Mouse (Mus musculus): ENCODE data around the gene Car12.

Car12 gene

GRCm38 (mm10) chr9:66713135-66714021 lies at the start of gene Car12:
Car12 (plus strand) TSS chr9:66713686.
- DNase-seq (ENCODE audit: low spot score): no peak

GRCm38 (mm10) chr9:66663764-66664163 lies 49.7 kb upstream of the Car12 start:
- no peak for DNase-seq (ENCODE audit: low spot score)

GRCm38 (mm10) chr9:66664561-66664960 lies 48.9 kb upstream of the Car12 start:
- no peak for DNase-seq (ENCODE audit: low spot score)

- peak; percentile 75 for DNase-seq (ENCODE audit: low spot score)
Measured at GRCm38 (mm10) chr9:66666153-66666552, 47.3 kb upstream of the Car12 start.

- no peak for DNase-seq (ENCODE audit: low spot score)
Measured at GRCm38 (mm10) chr9:66667046-66667445, 46.4 kb upstream of the Car12 start.

GRCm38 (mm10) chr9:66667868-66668267 lies 45.6 kb upstream of the Car12 start:
- DNase-seq (ENCODE audit: low spot score): peak; percentile 40

- peak; percentile 38 for DNase-seq (ENCODE audit: low spot score)
Measured at GRCm38 (mm10) chr9:66669561-66670078, 43.9 kb upstream of the Car12 start.

GRCm38 (mm10) chr9:66673771-66674170 lies 39.7 kb upstream of the Car12 start:
- DNase-seq (ENCODE audit: low spot score): no peak

GRCm38 (mm10) chr9:66675566-66675965 lies 37.9 kb upstream of the Car12 start:
- no peak for DNase-seq (ENCODE audit: low spot score)

GRCm38 (mm10) chr9:66680102-66680501 lies 33.4 kb upstream of the Car12 start:
- DNase-seq (ENCODE audit: low spot score): no peak

GRCm38 (mm10) chr9:66682822-66683221 lies 30.7 kb upstream of the Car12 start:
- DNase-seq (ENCODE audit: low spot score): no peak

- no peak for DNase-seq (ENCODE audit: low spot score)
Measured at GRCm38 (mm10) chr9:66685730-66686129, 27.8 kb upstream of the Car12 start.

GRCm38 (mm10) chr9:66687713-66688112 lies 25.8 kb upstream of the Car12 start:
- no peak for DNase-seq (ENCODE audit: low spot score)

- no peak for DNase-seq (ENCODE audit: low spot score)
Measured at GRCm38 (mm10) chr9:66691683-66692305, 21.7 kb upstream of the Car12 start.

- DNase-seq (ENCODE audit: low spot score): peak; percentile 67
Measured at GRCm38 (mm10) chr9:66697355-66698140, 15.9 kb upstream of the Car12 start.

GRCm38 (mm10) chr9:66699748-66700147 lies 13.7 kb upstream of the Car12 start:
- DNase-seq (ENCODE audit: low spot score): no peak

GRCm38 (mm10) chr9:66703002-66703401 lies 10.5 kb upstream of the Car12 start:
- no peak for DNase-seq (ENCODE audit: low spot score)

- DNase-seq (ENCODE audit: low spot score): no peak
Measured at GRCm38 (mm10) chr9:66705354-66705753, 8.1 kb upstream of the Car12 start.

GRCm38 (mm10) chr9:66705766-66706165 lies 7.7 kb upstream of the Car12 start:
- peak; percentile 81 for DNase-seq (ENCODE audit: low spot score)

- DNase-seq (ENCODE audit: low spot score): no peak
Measured at GRCm38 (mm10) chr9:66708054-66708772, 5.3 kb upstream of the Car12 start.

- DNase-seq (ENCODE audit: low spot score): peak; percentile 37
Measured at GRCm38 (mm10) chr9:66708816-66709555, 4.5 kb upstream of the Car12 start.
